Mouse (Mus musculus) heart, embryonic 14.5 days (tissue): ENCODE results near the gene Cdh23. TPM values are rescaled to one million over a fixed set of nuclear protein-coding genes. Genes with fewer than 3 reads are reported as not detected.

Experiments used
- ATAC-seq: fragments of 200-750 bp; cut with Nextera tagmentation; 2 replicates; pipeline ENCODE4 v1.8.0; 2017; ENCODE audit warnings: low read depth, moderate TSS enrichment; ENCODE audit not compliant: insufficient number of reproducible peaks, insufficient read depth, low FRiP score
- H3K27ac ChIP-seq, 2 experiments: fragments of 200-500 bp in 1 of 2; fragments of 300-500 bp in 1 of 2; sonication (generic) in 1 of 2; replicated peaks in 1 of 2; 2 replicates each; pipeline ENCODE4 v1.5.1; 2012 to 2014; ENCODE audit warnings: low read depth in 2 of 2, low read length in 2 of 2, control low read depth in 1 of 2, mild to moderate bottlenecking in 1 of 2, mixed read lengths in 1 of 2; ENCODE audit not compliant: control insufficient read depth in 1 of 2, insufficient read depth in 1 of 2
- H3K27me3 ChIP-seq: fragments of 300-500 bp; sonication (generic); 2 replicates; pipeline ENCODE4 v1.6.1; 2014; ENCODE audit warnings: mild to moderate bottlenecking, low read length, control low read depth; ENCODE audit not compliant: control insufficient read depth, insufficient read depth
- H3K36me3 ChIP-seq: fragments of 300-500 bp; sonication (generic); 2 replicates; pipeline ENCODE4 v1.6.1; 2014; ENCODE audit warnings: mild to moderate bottlenecking, control low read depth, low read length, mixed read lengths; ENCODE audit not compliant: control insufficient read depth, insufficient read depth
- H3K4me1 ChIP-seq, 2 experiments: fragments of 200-500 bp in 1 of 2; fragments of 300-500 bp in 1 of 2; sonication (generic) in 1 of 2; 2 replicates each; pipeline ENCODE4 v1.6.1; 2012 to 2014; ENCODE audit warnings: low read length in 2 of 2, control low read depth in 1 of 2, mixed read lengths in 1 of 2; ENCODE audit not compliant: control insufficient read depth in 2 of 2, insufficient read depth in 2 of 2
- H3K4me2 ChIP-seq: fragments of 300-500 bp; sonication (generic); 2 replicates; pipeline ENCODE4 v1.6.1; 2014; ENCODE audit warnings: mild to moderate bottlenecking, low read length
- H3K4me3 ChIP-seq, 2 experiments: fragments of 200-500 bp in 1 of 2; fragments of 300-500 bp in 1 of 2; sonication (generic) in 1 of 2; 2 replicates each; pipeline ENCODE4 v1.5.1; 2012 to 2014; ENCODE audit warnings: low read length in 2 of 2, mild to moderate bottlenecking in 2 of 2, control low read depth in 1 of 2, low read depth in 1 of 2, moderate library complexity in 1 of 2; ENCODE audit not compliant: control insufficient read depth in 1 of 2, insufficient read depth in 1 of 2
- H3K9ac ChIP-seq: fragments of 300-500 bp; sonication (generic); 2 replicates; pipeline ENCODE4 v1.6.1; 2014; ENCODE audit warnings: mild to moderate bottlenecking, low read length
- H3K9me3 ChIP-seq: fragments of 300-500 bp; sonication (generic); 2 replicates; pipeline ENCODE4 v1.6.1; 2016; ENCODE audit warnings: low read length, control low read depth; ENCODE audit not compliant: control insufficient read depth
- WGBS: fragments of 180-500 bp; shearing (Covaris S2); extraction: QIAGEN DNeasy Blood & Tissue Kit; methylation state at CpG from one replicate; pipeline ENCODE4 v1.1.7; 2014; 5-methylcytosine and 5-hydroxymethylcytosine counted together
- polyA plus RNA-seq: library from polyadenylated mRNA; unstranded; fragments of >200 nt; fragmentation: Nextera tagmentation; extraction: Ambion mirVana; gene quantifications from 2 replicates; pipeline ENCODE4 v1.2.1, GENCODE M21; 2014

Gene Cdh23
- polyA plus RNA-seq, 1 experiment from 2014 or later, result 0.31 TPM

GRCm38 (mm10) chr10:60708837-60709236 lies 12.5 kb upstream of the Cdh23 start:
- no peak for ATAC-seq
- H3K4me2 ChIP-seq, result no peak overlapping the region
- H3K36me3 ChIP-seq, result no peaks in the 10 kb centered on the region
- 74% methylated on average over 5 of the region's 5 CpGs for WGBS
- no peaks in the 10 kb centered on the region for H3K9me3 ChIP-seq
- H3K9ac ChIP-seq, result no peak overlapping the region
- H3K27me3 ChIP-seq, result no peaks in the 10 kb centered on the region
- no peak overlapping the region for H3K4me3 ChIP-seq
- no peaks in the 10 kb centered on the region for H3K4me1 ChIP-seq
- H3K27ac ChIP-seq, result no peak overlapping the region

- H3K4me3 ChIP-seq, result no peak overlapping the region
- no peaks in the 10 kb centered on the region for H3K36me3 ChIP-seq
- no peak for ATAC-seq
- H3K27me3 ChIP-seq, result no peaks in the 10 kb centered on the region
- WGBS, result 91% methylated on average over 4 of the region's 4 CpGs
- H3K4me1 ChIP-seq, result no peaks in the 10 kb centered on the region
- H3K27ac ChIP-seq, result no peak overlapping the region
- H3K9ac ChIP-seq, result no peak overlapping the region
- no peaks in the 10 kb centered on the region for H3K9me3 ChIP-seq
- H3K4me2 ChIP-seq, result no peak overlapping the region
Observed at GRCm38 (mm10) chr10:60706268-60706667, 10.0 kb upstream of the Cdh23 start.

- no peak overlapping the region for H3K9ac ChIP-seq
- no peak overlapping the region for H3K4me2 ChIP-seq
- WGBS, result 64% methylated on average over 2 of the region's 2 CpGs
Observed at GRCm38 (mm10) chr10:60705134-60705533, 8.8 kb upstream of the Cdh23 start.

GRCm38 (mm10) chr10:60697775-60698174 lies 1.5 kb upstream of the Cdh23 start:
- Histone ChIP-seq H3K4me3 (no peak overlapping the region), H3K9ac (no peak overlapping the region), H3K36me3 (no peaks in the 10 kb centered on the region), H3K27me3 (peaks cover 33% of the 10 kb centered on the region), H3K4me2 (no peak overlapping the region), H3K9me3 (no peaks in the 10 kb centered on the region), H3K4me1 (no peaks in the 10 kb centered on the region), H3K27ac (no peak overlapping the region)
- WGBS, result 83% methylated on average over 6 of the region's 6 CpGs
- ATAC-seq, result no peak

More at GRCm38 (mm10) chr10:60705134-60705533, 8.8 kb upstream of the Cdh23 start:
- ATAC-seq, result no peak
- no peaks in the 10 kb centered on the region for H3K36me3 ChIP-seq
- no peak overlapping the region for H3K4me3 ChIP-seq
- no peaks in the 10 kb centered on the region for H3K9me3 ChIP-seq
- H3K27ac ChIP-seq, result no peak overlapping the region
- peaks cover under 1% of the 10 kb centered on the region; the same call in 1 of the 2 replicates for H3K27me3 ChIP-seq
- no peaks in the 10 kb centered on the region for H3K4me1 ChIP-seq

- no peak overlapping the region for H3K4me3 ChIP-seq
- ATAC-seq, result no peak
- H3K4me1 ChIP-seq, result no peaks in the 10 kb centered on the region
- peaks cover 33% of the 10 kb centered on the region for H3K27me3 ChIP-seq
- H3K4me2 ChIP-seq, result no peak overlapping the region
- no peak overlapping the region for H3K9ac ChIP-seq
- H3K9me3 ChIP-seq, result no peaks in the 10 kb centered on the region
- H3K27ac ChIP-seq, result no peak overlapping the region
- WGBS, result 16% methylated on average over 5 of the region's 5 CpGs
- no peaks in the 10 kb centered on the region for H3K36me3 ChIP-seq
Observed at GRCm38 (mm10) chr10:60696975-60697374, 685 bp upstream of the Cdh23 start.

- ATAC-seq, result no peak
- no peaks in the 10 kb centered on the region for H3K36me3 ChIP-seq
- 0 out of 4 replicates have a peak, but pooled peaks cover 0 to 7% of the 10 kb centered on the region in 2 experiments for H3K4me1 ChIP-seq
- no peaks in the 10 kb centered on the region for H3K9me3 ChIP-seq
- 72% methylated on average over 20 of the region's 20 CpGs for WGBS
- H3K27me3 ChIP-seq, result peaks cover 40% of the 10 kb centered on the region
- no peak overlapping the region for H3K27ac ChIP-seq
- H3K9ac ChIP-seq, result no peak overlapping the region
- no peak overlapping the region for H3K4me3 ChIP-seq
- no peak overlapping the region for H3K4me2 ChIP-seq
Observed at GRCm38 (mm10) chr10:60691671-60692390, 4.5 kb downstream of the Cdh23 start.

GRCm38 (mm10) chr10:60690960-60691359 lies 5.3 kb downstream of the Cdh23 start:
- Histone ChIP-seq H3K4me1 (peaks cover 2 to 15% of the 10 kb centered on the region in 2 experiments; a peak in 3 of 4 replicates), H3K27me3 (peaks cover 46% of the 10 kb centered on the region), H3K27ac (no peak overlapping the region), H3K9ac (no peak overlapping the region), H3K4me3 (no peak overlapping the region), H3K9me3 (no peaks in the 10 kb centered on the region), H3K36me3 (no peaks in the 10 kb centered on the region), H3K4me2 (no peak overlapping the region)
- no peak for ATAC-seq
- WGBS, result 27% methylated on average over 6 of the region's 6 CpGs

GRCm38 (mm10) chr10:60689396-60689795 lies 6.9 kb downstream of the Cdh23 start:
- 51% methylated on average over 4 of the region's 4 CpGs for WGBS
- Histone ChIP-seq H3K4me1 (peaks cover 2 to 18% of the 10 kb centered on the region in 2 experiments; a peak in 3 of 4 replicates), H3K9me3 (no peaks in the 10 kb centered on the region), H3K27me3 (peaks cover 60% of the 10 kb centered on the region), H3K4me3 (no peak overlapping the region), H3K27ac (no peak overlapping the region), H3K9ac (no peak overlapping the region), H3K36me3 (no peaks in the 10 kb centered on the region), H3K4me2 (no peak overlapping the region)
- ATAC-seq, result no peak
